Mouse (Mus musculus) urinary bladder, postnatal 36 days (tissue): ENCODE data around the gene Atad3a.

ENCODE experiments used
- DNase-seq, 2 experiments: peaks; one replicate each; pipeline ENCODE4 v3.0.0; 2022; ENCODE audit warnings: low spot score in 2 of 2, mixed read lengths in 1 of 2

The Atad3a gene

DNA sequence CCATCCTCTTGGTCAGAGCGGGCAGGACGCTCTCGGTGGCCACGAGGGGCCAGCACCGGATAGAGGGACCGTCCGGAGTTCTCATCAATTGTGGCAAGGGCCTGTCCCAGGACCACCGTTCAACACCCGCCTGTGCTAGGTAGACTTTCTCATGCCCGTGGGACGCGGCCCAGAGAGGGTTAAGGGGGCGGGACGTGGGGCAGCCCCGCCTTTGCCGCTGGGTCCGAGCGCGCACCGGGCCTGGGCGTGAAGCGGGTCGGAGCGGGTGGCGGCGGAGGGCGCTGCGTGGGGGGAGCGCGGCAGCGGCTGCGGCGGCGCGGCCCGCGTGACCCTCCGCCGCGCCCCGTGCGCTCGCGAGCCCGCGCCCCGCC is 66.8 kb downstream of the Atad3a start, which contains the start of gene Fndc10:
Fndc10 (plus strand) TSS at position 232 of the 371 bp plus-strand sequence.
- DNase-seq: peak; percentile 53 to 61

DNA sequence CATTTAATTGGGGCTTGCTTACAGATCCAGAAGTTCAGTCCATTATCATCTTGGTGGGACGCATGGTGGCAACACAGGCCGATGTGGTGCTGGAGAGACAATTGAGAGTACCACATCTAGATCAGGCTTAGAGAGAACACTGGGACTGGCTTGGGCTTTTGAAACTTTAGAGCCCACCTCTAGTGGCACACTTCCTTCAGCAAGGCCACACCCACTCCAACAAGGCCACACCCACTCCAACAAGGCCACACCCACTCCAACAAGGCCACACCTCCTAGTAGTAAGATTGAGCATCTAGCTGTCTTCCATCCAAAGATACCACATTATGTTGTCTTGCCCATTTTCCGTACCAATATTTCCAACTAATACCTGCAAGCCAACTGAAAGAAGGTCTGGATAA is 68.5 kb downstream of the Atad3a start:
- no peak for DNase-seq
